22 mouse cellular contexts compared by ENCODE assay signal in the genomic region with DNA sequence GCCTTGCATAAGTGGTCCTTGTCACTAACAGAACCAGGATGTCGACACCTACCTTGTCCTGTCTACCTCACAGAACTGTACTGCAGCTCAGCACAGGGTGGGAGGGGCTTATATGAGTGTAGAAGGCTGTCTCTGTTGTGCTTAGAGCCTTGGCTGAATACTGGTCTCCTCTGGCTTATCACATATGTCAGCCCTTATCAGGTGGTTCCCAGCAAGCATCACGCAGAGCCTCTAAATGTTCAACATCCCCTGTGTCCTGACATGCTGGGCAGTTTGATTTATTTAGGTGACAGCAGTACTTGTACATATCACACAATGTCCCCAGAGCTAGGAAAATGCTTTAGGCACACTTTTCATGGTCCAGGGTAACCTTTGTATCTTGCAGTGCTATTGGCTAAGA.
DNase-seq lines count a peak whose midpoint lies in the region; ATAC-seq and TF ChIP-seq lines count a peak whose summit lies in the region.
"Had no signal": no experiment of that assay in that cellular context is flagged by ENCODE, and none has a peak within 500 bp of the region (broad histone marks: within the 10 kb centered on the region; RNA-seq: fewer than 3 reads in every experiment).

No protein-coding gene starts in this region.

- no peak overlapping the region for H3K9ac ChIP-seq in heart, adult 2 months (ENCODE audit: low read depth, low read length)
- H3K9ac ChIP-seq in lung, embryonic 16.5 days (ENCODE audit: low read length), result no peak overlapping the region
- H3K9ac ChIP-seq in heart, embryonic 16.5 days (ENCODE audit: low read length), result no peak overlapping the region
- H3K9ac ChIP-seq: hindbrain, embryonic 15.5 days; intestine, embryonic 15.5 days; limb, embryonic 12.5 days; stomach, embryonic 15.5 days had no signal

- DNase-seq in heart, adult 2 months, result peak; percentile 17 to 49
- no peak for DNase-seq in heart, postnatal 36 days
- DNase-seq in lung, postnatal 25 days (ENCODE audit: low spot score), result no peak
- no peak for DNase-seq in gastrocnemius, postnatal 25 days
- no peak for DNase-seq in left cerebral cortex, adult 9 months (ENCODE audit: low spot score in 2 of 2)
- DNase-seq: adrenal gland, postnatal 25 days; cerebellum, adult 11 months; cerebellum, postnatal 10 days; gastrocnemius, postnatal 10 days; kidney, adult 9 months; kidney, postnatal 36 days; layer of hippocampus, adult 9-11 months; lung, postnatal 10 days; thymus, adult 2 months had no signal

- TF ChIP-seq CTCF in heart, adult 2 months (IDR thresholded peaks at IDR 0.05), result no peak

- H3K4me2 ChIP-seq in lung, embryonic 16.5 days (ENCODE audit: low read depth, low read length), result no peak overlapping the region
- H3K4me2 ChIP-seq in heart, embryonic 16.5 days (ENCODE audit: low read depth, low read length), result no peak overlapping the region
- H3K4me2 ChIP-seq: hindbrain, embryonic 15.5 days; intestine, embryonic 15.5 days; limb, embryonic 12.5 days; stomach, embryonic 15.5 days had no signal

- ATAC-seq in lung, embryonic 16.5 days (ENCODE audit: low read depth), result peak; percentile 24; the same call in 1 of the 2 replicates
- ATAC-seq in heart, embryonic 16.5 days (replicated peaks; ENCODE audit: extremely low read depth, insufficient read depth, low FRiP score), result peak; percentile 93
- ATAC-seq in megakaryocyte-erythroid progenitor cell, adult 5-6 weeks (replicated peaks; ENCODE audit: low FRiP score, low TSS enrichment, poor library complexity, severe bottlenecking), result peak; percentile 89
- ATAC-seq: intestine, embryonic 15.5 days had no signal

- H3K27me3 ChIP-seq in heart, adult 2 months (ENCODE audit: control insufficient read depth, insufficient read depth, low read length), result no peaks in the 10 kb centered on the region
- no peaks in the 10 kb centered on the region for H3K27me3 ChIP-seq in lung, embryonic 16.5 days (ENCODE audit: control insufficient read depth, insufficient read depth, low read depth, low read length)
- H3K27me3 ChIP-seq in heart, embryonic 16.5 days (ENCODE audit: control insufficient read depth, insufficient read depth, low read length), result no peaks in the 10 kb centered on the region
- H3K27me3 ChIP-seq: hindbrain, embryonic 15.5 days; intestine, embryonic 15.5 days; limb, embryonic 12.5 days; stomach, embryonic 15.5 days had no signal

- no peaks in the 10 kb centered on the region; the same call in 1 of the 2 replicates for H3K36me3 ChIP-seq in heart, adult 2 months (ENCODE audit: control insufficient read depth, insufficient read depth, low read length)
- H3K36me3 ChIP-seq in lung, embryonic 16.5 days (ENCODE audit: control insufficient read depth, insufficient read depth, low read length), result peaks cover 6% of the 10 kb centered on the region; the same call in 1 of the 2 replicates
- 0 out of 2 replicates have a peak, but pooled peaks cover 2% of the 10 kb centered on the region for H3K36me3 ChIP-seq in heart, embryonic 16.5 days (ENCODE audit: control insufficient read depth, insufficient read depth)
- H3K36me3 ChIP-seq: G1E; hindbrain, embryonic 15.5 days; intestine, embryonic 15.5 days; limb, embryonic 12.5 days; stomach, embryonic 15.5 days had no signal

- 57% methylated on average over 2 of the region's 2 CpGs for WGBS in heart, adult 2 months
- 41% methylated on average over 2 of the region's 2 CpGs for WGBS in lung, embryonic 16.5 days
- 26% methylated on average over 2 of the region's 2 CpGs for WGBS in heart, embryonic 16.5 days

- H3K4me3 ChIP-seq in heart, adult 2 months, result no peak overlapping the region
- no peak overlapping the region for H3K4me3 ChIP-seq in lung, embryonic 16.5 days (ENCODE audit: low read length)
- H3K4me3 ChIP-seq in heart, embryonic 16.5 days (ENCODE audit: low read length), result no peak overlapping the region
- H3K4me3 ChIP-seq: hindbrain, embryonic 15.5 days; intestine, embryonic 15.5 days; limb, embryonic 12.5 days; stomach, embryonic 15.5 days had no signal

- H3K79me2 ChIP-seq in heart, adult 2 months (replicated peaks; ENCODE audit: control insufficient read depth, insufficient read depth, low read length), result no peaks in the 10 kb centered on the region

- peak overlapping the region; percentile 54 for H3K27ac ChIP-seq in heart, adult 2 months
- H3K27ac ChIP-seq in lung, embryonic 16.5 days (ENCODE audit: low read length), result no peak overlapping the region
- peak overlapping the region; percentile 93 for H3K27ac ChIP-seq in heart, embryonic 16.5 days (ENCODE audit: low read length)
- H3K27ac ChIP-seq: hindbrain, embryonic 15.5 days; intestine, embryonic 15.5 days; limb, embryonic 12.5 days; stomach, embryonic 15.5 days had no signal

- no peaks in the 10 kb centered on the region for H3K9me3 ChIP-seq in lung, embryonic 16.5 days (ENCODE audit: control insufficient read depth, low read length)
- H3K9me3 ChIP-seq in heart, embryonic 16.5 days (replicated peaks; ENCODE audit: control insufficient read depth, low read length), result no peaks in the 10 kb centered on the region
- H3K9me3 ChIP-seq: hindbrain, embryonic 15.5 days; intestine, embryonic 15.5 days; limb, embryonic 12.5 days; stomach, embryonic 15.5 days had no signal

- TF ChIP-seq POLR2A in heart, adult 2 months (IDR thresholded peaks at IDR 0.05; ENCODE audit: insufficient read depth, low read depth, low read length), result peak; percentile 51; the same call in 1 of the 2 replicates

- intact Hi-C loops in heart, adult 2 months (cut with DNase I), result no loop called here
- intact Hi-C loops in heart, postnatal 36 days (cut with DNase I), result loop anchor here (5.0 kb wide), 1 partner anchor 74 kb away; no protein-coding TSS in a partner anchor

- peaks cover 20% of the 10 kb centered on the region for H3K4me1 ChIP-seq in heart, adult 2 months (ENCODE audit: control insufficient read depth, insufficient read depth, low read length)
- H3K4me1 ChIP-seq in lung, embryonic 16.5 days (replicated peaks; ENCODE audit: control insufficient read depth, insufficient read depth, low read length), result peaks cover 7% of the 10 kb centered on the region
- peaks cover 24% of the 10 kb centered on the region for H3K4me1 ChIP-seq in heart, embryonic 16.5 days (ENCODE audit: control insufficient read depth, insufficient read depth, low read length)
- H3K4me1 ChIP-seq: hindbrain, embryonic 15.5 days; intestine, embryonic 15.5 days had no signal

- peak; percentile 62; the same call in 1 of the 2 replicates for TF ChIP-seq EP300 in heart, adult 2 months (IDR thresholded peaks at IDR 0.05; ENCODE audit: insufficient read depth, low read depth, low read length)

Comparison
In these comparisons a context has a peak if more than half of its experiments do, and no peak if none do; other contexts are left out.
1. DNase-seq: peak in heart, adult 2 months (2 of 2); none in heart, postnatal 36 days (0 of 2), lung, postnatal 25 days (single experiment), gastrocnemius, postnatal 25 days (single experiment) and left cerebral cortex, adult 9 months (0 of 2).
2. ATAC-seq: peak in every context shown above with its lines; median percentile 93 in heart, embryonic 16.5 days; 89 in megakaryocyte-erythroid progenitor cell, adult 5-6 weeks; 24 in lung, embryonic 16.5 days.